Mouse (Mus musculus): Measurements from ENCODE around the gene Trmo. TPM values are rescaled to one million over a fixed set of nuclear protein-coding genes. Genes with fewer than 3 reads are reported as not detected.
A peak's percentile ranks its signal among the peaks of the same experiment; 100 is the strongest.

Gene Trmo
- polyA plus RNA-seq, 1 experiment from 2014 or later = 10.3 TPM

- H3K4me3 ChIP-seq = no peak overlapping the region
- H3K4me1 ChIP-seq = no peaks in the 10 kb centered on the region
- no peak overlapping the region for H3K27ac ChIP-seq
- H3K9me3 ChIP-seq = no peaks in the 10 kb centered on the region
- 81% methylated on average over 6 of the region's 6 CpGs for WGBS
- no peak overlapping the region for H3K4me2 ChIP-seq (replicated peaks)
- ATAC-seq (ENCODE audit: low FRiP score, low read depth) = no peak
- H3K27me3 ChIP-seq (replicated peaks) = no peaks in the 10 kb centered on the region
- H3K36me3 ChIP-seq = no peaks in the 10 kb centered on the region
- H3K9ac ChIP-seq = no peak overlapping the region
Observed at GRCm38 (mm10) chr4:46404042-46404795, 15.0 kb upstream of the Trmo start.

- Histone ChIP-seq H3K27ac (no peak overlapping the region), H3K4me1 (no peaks in the 10 kb centered on the region), H3K9me3 (no peaks in the 10 kb centered on the region), H3K27me3 (replicated peaks) (no peaks in the 10 kb centered on the region), H3K4me2 (replicated peaks) (no peak overlapping the region), H3K4me3 (no peak overlapping the region), H3K36me3 (no peaks in the 10 kb centered on the region), H3K9ac (no peak overlapping the region)
- no peak for ATAC-seq (ENCODE audit: low FRiP score, low read depth)
- 79% methylated on average over 4 of the region's 4 CpGs for WGBS
Observed at GRCm38 (mm10) chr4:46398839-46399238, 9.6 kb upstream of the Trmo start.

GRCm38 (mm10) chr4:46395736-46396135, 6.5 kb upstream of the Trmo start:
- H3K9ac ChIP-seq = no peak overlapping the region
- H3K27ac ChIP-seq = no peak overlapping the region
- H3K4me2 ChIP-seq (replicated peaks) = no peak overlapping the region
- no peaks in the 10 kb centered on the region for H3K27me3 ChIP-seq (replicated peaks)
- WGBS = 44% methylated on average over 5 of the region's 5 CpGs
- H3K4me3 ChIP-seq = no peak overlapping the region
- H3K9me3 ChIP-seq = no peaks in the 10 kb centered on the region
- H3K36me3 ChIP-seq = no peaks in the 10 kb centered on the region
- no peak for ATAC-seq (ENCODE audit: low FRiP score, low read depth)
- no peaks in the 10 kb centered on the region for H3K4me1 ChIP-seq

- Histone ChIP-seq H3K27ac (no peak overlapping the region), H3K36me3 (no peaks in the 10 kb centered on the region), H3K27me3 (replicated peaks) (no peaks in the 10 kb centered on the region), H3K9ac (no peak overlapping the region), H3K9me3 (no peaks in the 10 kb centered on the region), H3K4me3 (no peak overlapping the region), H3K4me2 (replicated peaks) (no peak overlapping the region), H3K4me1 (no peaks in the 10 kb centered on the region)
- ATAC-seq (ENCODE audit: low FRiP score, low read depth) = no peak
- WGBS = 80% methylated on average over 2 of the region's 2 CpGs
Observed at GRCm38 (mm10) chr4:46394388-46394787, 5.2 kb upstream of the Trmo start.

GRCm38 (mm10) chr4:46390390-46390970, 1.2 kb upstream of the Trmo start:
- H3K9ac ChIP-seq = no peak overlapping the region
- 25% methylated on average over 9 of the region's 9 CpGs for WGBS
- H3K4me3 ChIP-seq = no peak overlapping the region
- no peaks in the 10 kb centered on the region for H3K9me3 ChIP-seq
- H3K36me3 ChIP-seq = peaks cover 12% of the 10 kb centered on the region
- H3K4me2 ChIP-seq (replicated peaks) = peak overlapping the region; percentile 61
- ATAC-seq (ENCODE audit: low FRiP score, low read depth) = no peak
- H3K27ac ChIP-seq = no peak overlapping the region
- no peaks in the 10 kb centered on the region for H3K4me1 ChIP-seq
- no peaks in the 10 kb centered on the region for H3K27me3 ChIP-seq (replicated peaks)

GRCm38 (mm10) chr4:46389612-46390341, 540 bp upstream of the Trmo start:
- WGBS = 2% methylated on average over 24 of the region's 24 CpGs
- ATAC-seq (ENCODE audit: low FRiP score, low read depth) = no peak
- H3K4me2 ChIP-seq (replicated peaks) = peak overlapping the region; percentile 61
- peak overlapping the region; percentile 59; the same call in 1 of the 2 replicates for H3K27ac ChIP-seq
- H3K4me1 ChIP-seq = no peaks in the 10 kb centered on the region
- H3K9me3 ChIP-seq = no peaks in the 10 kb centered on the region
- H3K36me3 ChIP-seq = peaks cover 19% of the 10 kb centered on the region
- H3K9ac ChIP-seq = peak overlapping the region; percentile 72
- no peaks in the 10 kb centered on the region for H3K27me3 ChIP-seq (replicated peaks)
- peak overlapping the region; percentile 59 for H3K4me3 ChIP-seq

- Histone ChIP-seq H3K4me2 (replicated peaks) (peak overlapping the region; percentile 61), H3K9ac (no peak overlapping the region), H3K36me3 (peaks cover 28% of the 10 kb centered on the region), H3K9me3 (no peaks in the 10 kb centered on the region), H3K4me3 (peak overlapping the region; percentile 59), H3K27ac (no peak overlapping the region), H3K4me1 (no peaks in the 10 kb centered on the region), H3K27me3 (replicated peaks) (no peaks in the 10 kb centered on the region)
- WGBS = 47% methylated on average over 5 of the region's 5 CpGs
- ATAC-seq (ENCODE audit: low FRiP score, low read depth) = no peak
Observed at GRCm38 (mm10) chr4:46388556-46388955, 681 bp downstream of the Trmo start.

- H3K4me3 ChIP-seq = 0 out of 2 replicates have a peak overlapping the region, but pooled peaks have one; percentile 24
- 24% methylated on average over 22 of the region's 22 CpGs for WGBS
Observed at GRCm38 (mm10) chr4:46374869-46375368, 14.3 kb downstream of the Trmo start.

GRCm38 (mm10) chr4:46374455-46374854, 14.8 kb downstream of the Trmo start:
- no peak for ATAC-seq (ENCODE audit: low FRiP score, low read depth)
- WGBS = 59% methylated on average over 6 of the region's 6 CpGs
- no peak overlapping the region for H3K4me3 ChIP-seq
- peak overlapping the region; percentile 60 for H3K4me2 ChIP-seq (replicated peaks)
- peaks cover 8% of the 10 kb centered on the region; the same call in 1 of the 2 replicates for H3K4me1 ChIP-seq
- no peak overlapping the region for H3K9ac ChIP-seq
- no peak overlapping the region for H3K27ac ChIP-seq
- H3K9me3 ChIP-seq = no peaks in the 10 kb centered on the region
- H3K36me3 ChIP-seq = peaks cover 28% of the 10 kb centered on the region
- no peaks in the 10 kb centered on the region for H3K27me3 ChIP-seq (replicated peaks)

More at GRCm38 (mm10) chr4:46374869-46375368, 14.3 kb downstream of the Trmo start:
- Histone ChIP-seq H3K4me2 (replicated peaks) (peak overlapping the region; percentile 60), H3K27ac (no peak overlapping the region), H3K36me3 (peaks cover 33% of the 10 kb centered on the region), H3K9me3 (no peaks in the 10 kb centered on the region), H3K27me3 (replicated peaks) (no peaks in the 10 kb centered on the region), H3K4me1 (peaks cover 8% of the 10 kb centered on the region; the same call in 1 of the 2 replicates), H3K9ac (no peak overlapping the region)
- ATAC-seq (ENCODE audit: low FRiP score, low read depth) = peak; percentile 44; the same call in 1 of the 2 replicates

GRCm38 (mm10) chr4:46371030-46371429, 18.2 kb downstream of the Trmo start:
- Histone ChIP-seq H3K9ac (0 out of 2 replicates have a peak overlapping the region, but pooled peaks have one; percentile 2), H3K9me3 (no peaks in the 10 kb centered on the region), H3K36me3 (no peaks in the 10 kb centered on the region), H3K27me3 (replicated peaks) (no peaks in the 10 kb centered on the region), H3K27ac (no peak overlapping the region), H3K4me1 (peaks cover 10% of the 10 kb centered on the region; the same call in 1 of the 2 replicates), H3K4me2 (replicated peaks) (peak overlapping the region; percentile 36), H3K4me3 (no peak overlapping the region)
- 4% methylated on average over 17 of the region's 19 CpGs for WGBS
- ATAC-seq (ENCODE audit: low FRiP score, low read depth) = peak; percentile 56; the same call in 1 of the 2 replicates

GRCm38 (mm10) chr4:46370406-46370805, 18.8 kb downstream of the Trmo start:
- no peaks in the 10 kb centered on the region for H3K9me3 ChIP-seq
- no peak overlapping the region for H3K4me3 ChIP-seq
- no peak overlapping the region for H3K9ac ChIP-seq
- no peak overlapping the region for H3K27ac ChIP-seq
- H3K4me2 ChIP-seq (replicated peaks) = no peak overlapping the region
- no peaks in the 10 kb centered on the region for H3K27me3 ChIP-seq (replicated peaks)
- WGBS = 52% methylated on average over 6 of the region's 6 CpGs
- ATAC-seq (ENCODE audit: low FRiP score, low read depth) = no peak
- H3K36me3 ChIP-seq = no peaks in the 10 kb centered on the region
- H3K4me1 ChIP-seq = peaks cover 10% of the 10 kb centered on the region; the same call in 1 of the 2 replicates

GRCm38 (mm10) chr4:46369070-46369469, 20.2 kb downstream of the Trmo start:
- H3K9ac ChIP-seq = no peak overlapping the region
- no peak for ATAC-seq (ENCODE audit: low FRiP score, low read depth)
- no peak overlapping the region for H3K4me3 ChIP-seq
- no peaks in the 10 kb centered on the region for H3K27me3 ChIP-seq (replicated peaks)
- no peaks in the 10 kb centered on the region for H3K36me3 ChIP-seq
- H3K27ac ChIP-seq = no peak overlapping the region
- 63% methylated on average over 4 of the region's 4 CpGs for WGBS
- H3K9me3 ChIP-seq = no peaks in the 10 kb centered on the region
- H3K4me1 ChIP-seq = 0 out of 2 replicates have a peak, but pooled peaks cover 6% of the 10 kb centered on the region
- no peak overlapping the region for H3K4me2 ChIP-seq (replicated peaks)
